Mouse (Mus musculus): ENCODE measurements around the gene Arhgef19.

The Arhgef19 gene

GRCm38 (mm10) chr4:141286860-141287517 lies 47.7 kb downstream of the Arhgef19 start:
- DNase-seq = peak; percentile 87 to 92

DNA sequence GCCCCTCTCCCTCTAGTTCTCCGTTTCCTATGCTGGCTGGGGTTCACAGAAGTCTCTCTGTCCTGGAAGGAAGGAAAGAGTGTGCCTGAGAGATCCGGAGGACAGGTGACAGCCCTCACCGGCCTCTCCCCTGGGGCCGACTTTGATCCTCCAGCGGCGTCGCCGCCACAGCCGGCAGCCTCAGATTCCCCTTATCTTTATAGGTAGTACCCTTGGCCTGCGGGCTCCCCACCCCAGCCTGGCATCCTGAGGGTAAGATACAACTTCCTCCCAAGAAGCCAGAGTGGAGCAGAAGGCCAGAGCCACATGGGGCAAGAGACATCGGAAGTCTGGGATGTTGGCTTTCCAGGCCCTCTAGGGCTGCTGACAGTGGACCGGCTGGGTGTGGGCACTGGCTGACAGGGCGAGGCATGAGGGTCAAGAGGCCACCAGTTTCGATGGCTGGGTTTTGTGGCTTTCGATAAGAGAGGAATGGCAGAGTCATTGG lies 48.3 kb downstream of the Arhgef19 start:
- DNase-seq = peak; percentile 72 to 80

GRCm38 (mm10) chr4:141288152-141288551 lies 48.9 kb downstream of the Arhgef19 start:
- DNase-seq = no peak

- no peak for DNase-seq
Observed at GRCm38 (mm10) chr4:141291571-141292375, 52.5 kb downstream of the Arhgef19 start.

GRCm38 (mm10) chr4:141295774-141296186 lies 56.5 kb downstream of the Arhgef19 start:
- no peak for DNase-seq

- DNase-seq = no peak
Observed at GRCm38 (mm10) chr4:141297934-141298333, 58.6 kb downstream of the Arhgef19 start.

DNA sequence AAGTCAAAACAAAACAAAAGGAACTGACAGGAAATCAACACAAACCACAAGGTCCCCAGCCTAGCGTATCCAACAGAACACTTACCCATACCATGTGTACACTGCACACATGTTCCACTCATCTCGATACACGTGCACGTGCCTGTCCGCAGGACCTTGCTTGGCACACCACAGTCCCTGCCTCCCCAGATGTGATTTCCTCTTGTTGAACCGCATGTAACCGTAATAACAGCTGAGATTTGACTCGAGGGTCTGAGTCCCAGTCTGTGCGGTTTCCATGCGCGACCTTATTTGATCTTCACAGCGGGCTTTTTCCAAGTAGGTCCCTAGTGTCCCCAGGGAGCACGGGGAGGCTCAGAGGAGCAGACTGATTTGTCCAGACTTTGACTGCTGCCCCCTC lies 60.1 kb downstream of the Arhgef19 start:
- no peak for DNase-seq

DNA sequence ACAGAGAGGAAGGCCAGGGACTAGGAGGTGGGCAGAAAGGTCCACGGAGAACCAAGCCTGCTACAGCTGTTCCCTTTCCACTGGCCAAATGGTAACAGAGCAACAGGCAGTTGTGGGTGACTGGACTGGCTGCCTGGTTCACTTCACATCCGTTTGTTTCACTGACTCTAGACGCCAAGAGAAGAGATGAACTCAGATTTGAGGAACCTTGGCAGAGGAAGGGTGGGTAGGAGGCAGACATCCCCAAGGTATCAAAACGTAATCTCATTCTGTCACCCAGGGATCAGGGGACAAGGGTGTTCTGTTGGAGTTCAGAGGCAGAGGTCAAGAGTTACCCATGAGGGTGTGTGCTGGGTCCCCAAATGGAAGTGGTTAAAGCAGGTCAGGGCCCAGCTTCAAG lies 60.9 kb downstream of the Arhgef19 start:
- DNase-seq = no peak

- DNase-seq = peak; percentile 96 to 97
Observed at GRCm38 (mm10) chr4:141301116-141301553, 61.8 kb downstream of the Arhgef19 start, which contains the start of gene Epha2. Epha2 (plus strand) TSS chr4:141301240.

DNA sequence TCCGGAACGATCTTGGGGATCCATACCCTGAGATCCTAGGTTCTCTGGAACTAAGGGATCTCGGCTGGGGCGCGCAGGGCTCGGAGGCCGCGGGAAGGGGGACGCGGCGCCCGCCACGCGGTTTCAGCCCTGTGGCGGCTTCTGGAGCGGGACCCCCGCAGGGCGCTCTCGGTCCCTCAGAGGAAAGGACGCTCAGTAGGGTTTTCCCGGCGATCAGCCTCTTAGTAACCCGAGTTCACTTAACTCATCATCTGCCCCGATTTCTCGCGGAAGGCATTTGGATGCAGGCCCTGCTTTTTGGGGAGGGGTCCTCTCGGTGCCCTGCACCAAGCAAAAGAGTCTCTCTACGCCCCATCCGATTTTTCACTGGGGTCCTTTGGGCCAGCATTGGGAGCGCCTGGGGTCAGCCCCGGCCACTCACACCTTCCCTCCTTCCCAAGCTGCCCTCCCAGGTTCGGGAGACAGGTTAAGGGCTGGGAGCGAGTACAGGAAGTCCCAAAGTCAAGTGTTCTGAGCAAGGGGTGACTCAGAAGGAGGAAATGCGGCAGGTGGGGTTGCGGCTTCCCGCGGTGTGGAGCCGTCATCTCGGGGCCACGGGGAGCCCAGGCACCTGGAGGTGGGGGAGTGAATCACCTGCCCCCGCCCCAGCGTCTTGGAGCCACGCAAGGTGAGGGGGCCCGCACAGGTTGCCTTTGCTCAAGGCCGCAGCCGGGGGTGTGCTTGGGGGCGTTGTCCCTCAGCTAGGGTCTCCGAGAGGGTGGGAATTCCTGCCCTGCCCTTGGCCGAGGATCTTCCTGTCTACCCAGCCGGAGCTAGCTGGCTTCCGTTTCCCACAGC lies 62.5 kb downstream of the Arhgef19 start:
- peak; percentile 83 to 90 for DNase-seq

DNA sequence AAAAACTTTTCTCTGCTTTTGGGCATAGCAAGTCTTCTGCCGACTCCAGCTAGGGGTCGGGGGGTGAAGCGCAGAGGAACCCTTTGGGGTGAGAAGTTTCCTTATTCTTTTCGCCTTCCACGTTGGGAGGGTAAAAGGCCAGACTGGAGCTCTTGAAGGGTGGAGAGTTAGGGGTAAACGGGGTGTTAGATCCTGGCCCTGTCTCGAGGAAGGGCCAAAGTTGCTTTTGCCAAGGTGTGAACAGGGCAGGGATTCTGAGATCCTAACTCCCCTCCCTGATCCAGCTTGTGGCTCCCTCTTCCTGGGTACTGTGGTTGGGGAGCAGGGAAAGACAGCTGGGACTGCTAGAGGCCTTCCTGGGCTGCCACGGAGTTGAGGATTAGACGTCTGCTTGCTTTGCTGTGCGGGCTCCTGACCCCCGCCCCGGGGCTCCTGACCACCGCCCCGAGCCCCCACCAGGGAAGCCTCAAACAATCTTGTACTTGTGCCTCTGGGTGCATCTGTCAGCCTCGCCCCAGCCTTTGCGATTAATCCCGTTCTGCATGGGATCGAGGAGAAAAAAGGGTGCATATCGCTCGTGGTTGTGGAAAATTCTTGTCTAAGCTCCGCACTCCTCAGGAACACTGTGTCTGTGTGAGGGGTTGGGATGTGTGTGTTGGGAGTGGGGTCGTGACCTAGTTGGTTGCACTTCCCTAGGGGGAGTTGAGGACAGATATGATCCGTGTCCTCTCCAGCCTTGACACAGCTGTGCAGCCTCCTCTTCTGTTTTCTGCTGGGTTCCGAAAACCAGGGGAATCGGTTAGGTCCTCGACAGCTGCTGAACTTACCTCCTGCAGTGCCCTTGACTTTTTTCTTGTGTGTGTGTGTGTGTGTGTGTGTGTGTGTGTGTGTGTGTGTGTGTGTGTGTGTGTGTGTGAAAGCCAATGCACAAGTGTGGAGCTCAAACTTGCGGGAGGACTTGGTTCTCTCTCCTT lies 63.4 kb downstream of the Arhgef19 start:
- no peak for DNase-seq

- no peak for DNase-seq
Observed at GRCm38 (mm10) chr4:141303402-141304222, 64.3 kb downstream of the Arhgef19 start.

DNA sequence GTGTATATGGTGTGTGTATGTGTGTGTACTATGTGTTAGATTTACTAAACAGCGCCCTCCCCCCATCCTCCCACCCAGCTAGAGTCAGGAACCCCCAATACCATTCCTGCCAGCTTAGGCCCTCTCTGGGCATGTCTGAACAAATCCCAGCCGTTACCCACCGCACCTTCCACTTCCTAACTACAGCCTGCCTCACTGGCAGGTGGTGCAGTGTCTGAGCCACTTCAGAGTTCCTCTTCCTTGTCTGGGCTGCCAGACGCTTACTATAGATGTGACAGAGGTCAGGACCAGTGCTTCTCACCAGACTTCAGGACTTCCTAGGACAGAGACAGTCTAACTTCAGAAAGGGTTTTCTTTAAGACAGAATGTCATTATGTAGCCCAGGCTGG lies 64.9 kb downstream of the Arhgef19 start:
- DNase-seq = no peak

- no peak for DNase-seq
Observed at GRCm38 (mm10) chr4:141306057-141306456, 66.8 kb downstream of the Arhgef19 start.
